Mouse (Mus musculus): ENCODE measurements around the gene Nckipsd. TPM values are rescaled to one million over a fixed set of nuclear protein-coding genes. Genes with fewer than 3 reads are reported as not detected.

The Nckipsd gene
- total RNA-seq, 4 experiments from 2014 or later: 3.6 to 4.9 (median 4.2) TPM

DNA sequence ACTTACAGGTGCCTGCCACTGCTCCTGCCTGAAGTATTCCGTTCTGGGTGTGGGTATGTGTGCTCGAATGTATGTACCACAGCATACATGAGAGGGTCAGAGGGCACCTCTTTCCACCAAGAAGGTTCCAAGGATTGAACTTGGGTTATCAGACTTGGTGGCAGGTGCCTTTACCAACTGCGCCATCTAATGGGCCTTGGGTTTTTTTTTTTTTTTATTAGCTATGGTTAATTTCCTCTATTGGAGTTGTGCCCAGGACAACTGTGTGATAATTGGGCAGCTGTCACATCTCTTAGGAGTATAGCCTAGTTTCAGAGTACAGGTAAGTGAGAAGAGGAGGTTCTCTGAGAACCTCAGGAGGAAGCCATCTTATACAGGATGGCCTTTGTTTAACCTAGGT, 8.6 kb upstream of the Nckipsd start:
- no peak for DNase-seq (ENCODE audit: low spot score in 2 of 2)

DNA sequence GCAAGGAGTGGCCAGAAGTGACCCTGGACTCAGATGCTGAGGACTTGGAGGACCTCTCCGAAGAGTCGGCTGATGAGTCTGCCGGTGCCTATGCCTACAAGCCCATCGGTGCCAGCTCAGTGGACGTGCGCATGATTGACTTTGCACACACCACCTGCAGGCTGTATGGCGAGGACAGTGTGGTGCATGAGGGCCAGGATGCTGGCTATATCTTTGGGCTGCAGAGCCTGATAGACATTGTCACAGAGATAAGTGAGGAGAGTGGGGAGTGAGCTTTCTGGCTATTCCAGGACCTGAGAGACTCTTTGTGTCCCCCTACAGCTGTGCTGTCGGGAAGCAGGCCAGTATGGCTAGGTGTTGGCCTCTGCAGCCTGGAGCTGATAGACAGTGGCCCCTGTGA, 2.4 kb upstream of the Nckipsd start:
- DNase-seq (ENCODE audit: low spot score in 2 of 2): no peak

GRCm38 (mm10) chr9:108806379-108806778, 1.8 kb upstream of the Nckipsd start:
- no peak for DNase-seq (ENCODE audit: low spot score in 2 of 2)

DNA sequence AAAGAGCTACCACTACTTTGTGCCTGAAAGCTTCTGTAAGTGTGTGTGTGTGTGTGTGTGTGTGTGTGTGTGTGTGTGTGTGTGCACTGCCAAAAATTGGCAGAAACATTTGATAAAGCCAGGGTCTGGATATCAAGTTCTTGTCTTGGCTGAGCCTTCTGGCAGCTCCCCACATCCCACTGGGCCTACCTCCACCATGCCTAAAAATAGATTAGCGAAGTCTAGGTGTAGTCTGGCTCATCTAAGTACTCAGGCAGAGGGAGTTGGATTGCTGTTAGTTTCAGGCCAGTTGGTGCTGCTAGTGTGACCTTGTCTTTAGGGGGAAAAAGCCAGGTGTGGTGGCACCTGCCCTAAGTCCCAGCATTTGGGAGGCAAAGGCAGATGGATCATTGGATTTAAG, 1.3 kb upstream of the Nckipsd start:
- peak; percentile 51 to 72 for DNase-seq (ENCODE audit: low spot score in 2 of 2)

- DNase-seq (ENCODE audit: low spot score in 2 of 2): no peak
Observed at GRCm38 (mm10) chr9:108807674-108808073, 494 bp upstream of the Nckipsd start.

DNA sequence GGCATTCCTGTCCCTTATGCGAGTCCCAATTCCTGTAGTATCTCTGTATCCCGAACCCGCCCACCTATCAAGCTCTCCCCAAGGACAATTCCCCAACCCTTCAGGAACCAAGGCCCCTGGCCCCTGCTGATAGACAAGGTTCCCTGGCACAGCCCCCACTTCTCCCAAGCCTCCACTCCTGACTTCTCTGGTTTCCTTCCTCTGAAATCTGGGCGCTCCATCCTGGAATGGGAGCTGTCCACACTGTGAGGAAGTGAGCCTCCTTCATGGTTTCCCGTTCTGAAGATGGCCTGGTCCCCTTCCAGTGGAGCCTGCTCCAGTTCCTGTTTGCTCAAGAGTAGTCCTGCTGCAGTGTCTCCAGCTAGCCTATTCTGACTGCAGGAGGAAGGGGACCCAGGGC, 1.0 kb downstream of the Nckipsd start:
- no peak for DNase-seq (ENCODE audit: low spot score in 2 of 2)

GRCm38 (mm10) chr9:108809723-108810122, 1.6 kb downstream of the Nckipsd start:
- no peak for DNase-seq (ENCODE audit: low spot score in 2 of 2)

- DNase-seq (ENCODE audit: low spot score in 2 of 2): no peak
Observed at GRCm38 (mm10) chr9:108810516-108810915, 2.3 kb downstream of the Nckipsd start.

DNA sequence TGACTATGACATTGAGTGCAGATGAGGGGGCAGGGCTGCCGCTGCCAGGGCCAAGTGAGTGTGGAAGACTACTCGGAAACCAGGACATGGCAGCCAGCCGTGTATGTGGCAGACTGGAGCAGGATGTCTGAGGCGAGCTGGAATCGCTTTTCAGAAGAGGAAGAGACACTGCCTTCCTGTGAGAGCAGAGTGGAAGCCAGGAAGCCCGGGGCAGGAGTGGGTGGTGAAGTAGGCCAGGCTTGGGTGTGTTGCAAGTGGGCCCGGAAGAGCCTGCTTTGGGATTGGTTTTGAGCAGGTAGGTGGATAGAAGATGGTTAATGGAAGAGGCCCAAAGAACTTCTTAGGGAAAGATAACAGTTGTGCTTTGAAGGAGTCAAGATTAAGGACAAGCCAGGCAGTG, 7.4 kb downstream of the Nckipsd start:
- DNase-seq (ENCODE audit: low spot score in 2 of 2): no peak

DNA sequence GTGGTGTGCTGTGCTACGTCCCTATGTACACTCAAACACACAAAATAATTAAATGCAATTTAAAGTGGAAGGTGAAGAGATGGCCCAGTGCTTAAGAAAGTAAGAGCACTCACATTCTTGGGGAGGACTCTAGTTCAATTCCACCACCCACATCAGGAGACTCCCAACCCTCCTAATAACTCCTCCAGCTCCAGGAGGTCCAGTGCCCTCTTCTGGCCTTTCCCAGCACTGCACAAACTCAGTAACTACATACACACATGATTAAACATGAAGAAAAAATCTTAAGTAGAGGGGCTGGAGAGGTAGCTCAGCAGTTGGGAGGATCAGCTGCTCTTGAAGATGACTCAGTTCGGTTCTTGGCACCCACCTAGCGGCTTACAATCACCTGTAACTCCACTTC, 11.3 kb downstream of the Nckipsd start:
- DNase-seq (ENCODE audit: low spot score in 2 of 2): no peak

DNA sequence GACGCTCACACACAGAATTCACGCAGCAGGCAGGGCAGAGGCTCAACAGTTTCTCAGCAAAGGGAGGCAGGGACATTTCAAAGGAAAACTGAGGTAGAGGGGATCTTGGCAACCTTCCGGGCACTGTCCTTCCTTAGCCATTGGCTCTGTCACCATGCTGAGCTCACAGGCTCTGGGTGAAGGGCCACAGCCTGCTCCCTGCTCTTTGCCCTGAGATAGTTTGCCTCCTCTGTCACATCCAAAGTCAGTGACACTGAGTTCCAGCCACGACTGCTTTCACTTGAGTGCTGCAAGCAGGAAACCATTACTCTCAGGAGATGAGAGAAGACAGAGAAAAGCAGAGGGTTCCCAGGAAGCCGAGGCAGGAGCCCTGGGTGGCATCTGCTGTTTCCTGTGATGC, 11.9 kb downstream of the Nckipsd start:
- DNase-seq (ENCODE audit: low spot score in 2 of 2): no peak

GRCm38 (mm10) chr9:108824144-108824685, 16.0 kb downstream of the Nckipsd start:
- DNase-seq (ENCODE audit: low spot score in 2 of 2): no peak

GRCm38 (mm10) chr9:108824755-108825413, 16.7 kb downstream of the Nckipsd start:
- no peak for DNase-seq (ENCODE audit: low spot score in 2 of 2)

- DNase-seq (ENCODE audit: low spot score in 2 of 2): no peak
Observed at GRCm38 (mm10) chr9:108825820-108826699, 17.9 kb downstream of the Nckipsd start, which contains the start of gene Celsr3. Gene Celsr3, plus strand, starts transcription at chr9:108826320.

- peak; percentile 51 to 57 for DNase-seq (ENCODE audit: low spot score in 2 of 2)
Observed at GRCm38 (mm10) chr9:108826700-108827340, 18.7 kb downstream of the Nckipsd start.

GRCm38 (mm10) chr9:108827454-108827853, 19.3 kb downstream of the Nckipsd start:
- DNase-seq (ENCODE audit: low spot score in 2 of 2): no peak

DNA sequence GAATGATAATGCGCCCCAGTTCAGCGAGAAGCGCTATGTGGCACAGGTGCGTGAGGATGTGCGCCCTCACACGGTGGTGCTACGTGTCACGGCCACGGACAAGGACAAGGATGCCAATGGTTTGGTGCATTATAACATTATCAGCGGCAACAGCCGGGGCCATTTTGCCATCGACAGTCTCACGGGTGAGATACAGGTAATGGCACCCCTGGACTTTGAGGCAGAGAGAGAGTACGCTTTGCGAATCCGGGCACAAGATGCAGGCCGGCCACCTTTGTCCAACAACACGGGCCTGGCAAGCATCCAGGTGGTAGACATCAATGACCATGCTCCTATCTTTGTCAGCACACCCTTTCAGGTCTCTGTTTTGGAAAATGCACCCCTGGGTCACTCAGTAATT, 19.7 kb downstream of the Nckipsd start:
- DNase-seq (ENCODE audit: low spot score in 2 of 2): no peak

GRCm38 (mm10) chr9:108831637-108832036, 23.5 kb downstream of the Nckipsd start:
- DNase-seq (ENCODE audit: low spot score in 2 of 2): no peak

GRCm38 (mm10) chr9:108832390-108833108, 24.4 kb downstream of the Nckipsd start:
- DNase-seq (ENCODE audit: low spot score in 2 of 2): peak; percentile 81 to 85

GRCm38 (mm10) chr9:108842989-108843388, 34.8 kb downstream of the Nckipsd start:
- peak; percentile 33 to 64 for DNase-seq (ENCODE audit: low spot score in 2 of 2)

DNA sequence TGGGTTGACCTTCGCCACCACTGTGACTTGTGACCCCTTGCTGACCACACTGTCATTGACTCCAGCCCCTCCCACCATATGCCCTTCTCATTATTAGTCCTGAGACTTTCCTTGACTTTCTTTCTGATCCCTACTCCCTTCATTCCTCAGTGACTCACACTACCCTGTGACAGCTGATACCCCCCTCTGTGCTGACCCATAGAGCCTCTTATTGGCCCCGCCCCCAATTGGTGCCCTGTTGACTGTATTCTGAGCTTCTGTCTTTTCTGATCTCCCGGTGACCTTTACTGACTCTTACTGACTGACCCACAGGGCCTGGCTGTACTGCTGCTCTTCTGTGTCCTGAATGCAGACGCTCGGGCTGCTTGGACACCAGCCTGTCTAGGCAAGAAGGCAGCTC, 37.2 kb downstream of the Nckipsd start:
- DNase-seq (ENCODE audit: low spot score in 2 of 2): no peak

Measured in gastrocnemius, adult 8-10 months (tissue).